Mouse (Mus musculus) heart, postnatal 0 days (tissue): ENCODE measurements at regions not wholly inside any gene's neighbourhood (a gene's known extent, or its start where the extent isn't known, plus 50 kb on each side); places are given as distances from the start of the nearest gene placed in this dataset.

Source experiments
- ATAC-seq: fragments of 200-750 bp; cut with Nextera tagmentation; 2 replicates; pipeline ENCODE4 v1.8.0; 2017; ENCODE audit warnings: low read depth, moderate number of reproducible peaks, moderate library complexity; ENCODE audit not compliant: insufficient read depth
- DNase-seq: peaks from one replicate; pipeline ENCODE4 v3.0.0-alpha.2; 2016; ENCODE audit warnings: low spot score
- H3K27ac ChIP-seq: fragments of 300-500 bp; sonication (generic); 2 replicates; pipeline ENCODE4 v1.5.1; 2014; ENCODE audit warnings: low read depth, mild to moderate bottlenecking
- H3K27me3 ChIP-seq: fragments of 300-500 bp; sonication (generic); 2 replicates; pipeline ENCODE4 v1.6.1; 2014; ENCODE audit warnings: low read length, mixed read lengths; ENCODE audit not compliant: control insufficient read depth, insufficient read depth
- H3K36me3 ChIP-seq: fragments of 300-500 bp; sonication (generic); replicated peaks from 2 replicates; pipeline ENCODE4 v1.6.1; 2014; ENCODE audit warnings: low read length, mixed read lengths; ENCODE audit not compliant: control insufficient read depth, insufficient read depth
- H3K4me1 ChIP-seq: fragments of 300-500 bp; sonication (generic); 2 replicates; pipeline ENCODE4 v1.6.1; 2014; ENCODE audit warnings: antibody characterized with exemption; ENCODE audit not compliant: control insufficient read depth, insufficient read depth
- H3K4me2 ChIP-seq: fragments of 300-500 bp; sonication (generic); 2 replicates; pipeline ENCODE4 v1.6.1; 2014; ENCODE audit warnings: low read depth, mild to moderate bottlenecking, low read length, moderate library complexity
- H3K4me3 ChIP-seq: fragments of 300-500 bp; sonication (generic); 2 replicates; pipeline ENCODE4 v1.5.1; 2014; ENCODE audit warnings: low read depth, low read length
- H3K9ac ChIP-seq: fragments of 300-500 bp; sonication (generic); replicated peaks from 2 replicates; pipeline ENCODE4 v1.6.1; 2014; ENCODE audit warnings: low read depth, low read length, mixed read lengths
- H3K9me3 ChIP-seq: fragments of 300-500 bp; sonication (generic); replicated peaks from 2 replicates; pipeline ENCODE4 v1.6.1; 2016; ENCODE audit warnings: low read length; ENCODE audit not compliant: control insufficient read depth
- CTCF ChIP-seq: IDR thresholded peaks from 2 replicates; pipeline ENCODE4 v1.5.1; 2016; ENCODE audit warnings: antibody characterized with exemption, control low read depth, low read depth
- EP300 ChIP-seq: IDR thresholded peaks from 2 replicates; pipeline ENCODE4 v1.6.1; 2016; ENCODE audit warnings: antibody characterized with exemption, low read depth
- WGBS: fragments of 180-500 bp; shearing (Covaris S2); extraction: QIAGEN DNeasy Blood & Tissue Kit; methylation state at CpG from one replicate; pipeline ENCODE4 v1.1.7; 2014; 5-methylcytosine and 5-hydroxymethylcytosine counted together

DNA sequence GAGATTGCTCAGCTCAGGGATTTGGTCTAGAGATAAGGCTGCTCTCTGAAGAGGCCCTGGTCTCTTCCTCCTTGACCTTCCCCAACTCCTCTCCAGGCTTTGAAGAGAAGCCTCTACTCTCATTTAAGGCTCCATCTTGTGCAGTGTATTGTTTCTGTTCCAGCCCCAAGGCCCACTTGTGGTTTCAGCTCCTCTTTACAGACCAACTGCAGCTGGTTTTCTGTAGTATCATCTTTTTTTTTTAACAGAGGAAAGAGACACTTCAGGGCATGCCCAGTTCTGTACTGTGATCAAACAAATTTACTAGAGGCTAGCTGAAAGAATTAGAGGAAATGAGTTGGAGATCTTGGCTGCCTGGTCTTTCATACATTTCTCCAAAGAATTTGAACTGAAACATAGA is 145.4 kb upstream of the Dcn start:
- TF ChIP-seq CTCF: no peak
- TF ChIP-seq EP300: no peak
- DNase-seq (no peak), ATAC-seq (no peak)
- no peak overlapping the region for H3K4me3 ChIP-seq
- H3K27ac ChIP-seq: no peak overlapping the region
- H3K9ac ChIP-seq: no peak overlapping the region
- no peaks in the 10 kb centered on the region for H3K27me3 ChIP-seq
- no peaks in the 10 kb centered on the region for H3K36me3 ChIP-seq
- H3K9me3 ChIP-seq: no peaks in the 10 kb centered on the region
- H3K4me2 ChIP-seq: no peak overlapping the region
- H3K4me1 ChIP-seq: peaks cover 4% of the 10 kb centered on the region; the same call in 1 of the 2 replicates

DNA sequence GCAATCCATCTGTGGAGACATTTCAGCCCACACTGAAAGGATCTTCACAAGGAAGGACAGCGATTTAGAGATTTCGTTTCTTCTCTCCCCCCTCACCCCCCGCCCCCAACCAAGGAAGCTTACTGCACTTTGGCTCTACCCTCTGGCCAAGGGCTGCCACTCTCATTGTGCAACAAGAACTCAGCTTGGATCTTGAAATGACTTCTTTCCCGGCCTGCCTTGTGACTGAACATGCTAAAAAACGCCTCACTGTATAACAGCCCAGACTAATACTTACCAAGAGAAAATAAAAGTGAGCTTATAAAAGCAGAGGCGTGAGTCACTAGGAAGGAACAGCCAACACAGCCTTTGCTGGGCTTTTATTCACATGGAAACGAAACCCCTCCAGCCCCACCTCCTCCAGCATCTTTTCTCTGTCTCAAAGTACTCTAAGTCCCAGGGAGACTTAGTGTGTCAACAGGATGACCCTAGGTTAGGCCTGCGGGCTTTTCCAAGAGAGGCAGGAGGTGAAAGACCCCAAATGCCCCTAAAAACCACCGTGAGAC is 144.7 kb upstream of the Dcn start:
- no peak overlapping the region for H3K9ac ChIP-seq
- DNase-seq (no peak), ATAC-seq (no peak)
- no peaks in the 10 kb centered on the region for H3K36me3 ChIP-seq
- no peak overlapping the region for H3K4me3 ChIP-seq
- no peak overlapping the region for H3K4me2 ChIP-seq
- H3K27me3 ChIP-seq: no peaks in the 10 kb centered on the region
- WGBS: 77% methylated on average over 9 of the region's 9 CpGs
- no peak overlapping the region for H3K27ac ChIP-seq
- TF ChIP-seq EP300 (no peak), CTCF (no peak)
- H3K4me1 ChIP-seq: peaks cover 4% of the 10 kb centered on the region; the same call in 1 of the 2 replicates
- H3K9me3 ChIP-seq: no peaks in the 10 kb centered on the region

GRCm38 (mm10) chr10:97338033-97338692 is 141.2 kb upstream of the Dcn start:
- DNase-seq (no peak), ATAC-seq (no peak)
- peaks cover 4% of the 10 kb centered on the region; the same call in 1 of the 2 replicates for H3K4me1 ChIP-seq
- no peak overlapping the region for H3K9ac ChIP-seq
- no peaks in the 10 kb centered on the region for H3K36me3 ChIP-seq
- TF ChIP-seq CTCF: no peak
- no peak for TF ChIP-seq EP300
- H3K27me3 ChIP-seq: no peaks in the 10 kb centered on the region
- no peak overlapping the region for H3K27ac ChIP-seq
- 76% methylated on average over 6 of the region's 6 CpGs for WGBS
- H3K4me2 ChIP-seq: no peak overlapping the region
- H3K9me3 ChIP-seq: no peaks in the 10 kb centered on the region
- H3K4me3 ChIP-seq: no peak overlapping the region

GRCm38 (mm10) chr10:97339866-97340706 is 139.3 kb upstream of the Dcn start:
- no peak overlapping the region for H3K4me2 ChIP-seq
- no peak overlapping the region for H3K27ac ChIP-seq
- no peaks in the 10 kb centered on the region for H3K9me3 ChIP-seq
- no peaks in the 10 kb centered on the region for H3K27me3 ChIP-seq
- H3K4me1 ChIP-seq: no peaks in the 10 kb centered on the region
- H3K4me3 ChIP-seq: no peak overlapping the region
- H3K36me3 ChIP-seq: no peaks in the 10 kb centered on the region
- TF ChIP-seq CTCF (peak; percentile 80), EP300 (no peak)
- WGBS: 35% methylated on average over 11 of the region's 11 CpGs
- no peak overlapping the region for H3K9ac ChIP-seq
- DNase-seq (peak; percentile 49), ATAC-seq (no peak)

DNA sequence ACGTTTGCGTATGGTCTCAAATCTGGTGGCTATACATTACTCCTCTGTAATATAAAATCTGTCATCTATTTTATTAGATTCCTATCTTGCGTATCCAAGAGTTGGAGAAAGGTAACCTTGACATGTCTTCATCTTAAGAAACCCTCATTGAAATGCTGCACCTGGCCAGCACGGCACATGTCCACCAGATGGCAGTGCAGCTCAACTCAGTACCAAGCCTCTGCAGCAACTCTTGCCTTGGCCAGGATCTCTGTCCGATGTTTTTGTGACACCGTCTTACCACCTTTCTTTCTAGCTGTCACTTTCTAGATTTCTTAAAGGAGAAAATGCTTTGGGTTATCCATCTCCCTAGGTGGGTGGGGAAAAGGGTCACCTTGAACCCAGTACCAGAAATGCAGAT is 134.1 kb upstream of the Dcn start:
- H3K4me1 ChIP-seq: no peaks in the 10 kb centered on the region
- H3K9me3 ChIP-seq: no peaks in the 10 kb centered on the region
- H3K4me3 ChIP-seq: no peak overlapping the region
- no peak overlapping the region for H3K9ac ChIP-seq
- 29% methylated on average over 6 of the region's 6 CpGs for WGBS
- ATAC-seq (no peak; the same call in 1 of the 2 replicates), DNase-seq (peak; percentile 64)
- H3K27ac ChIP-seq: no peak overlapping the region
- H3K27me3 ChIP-seq: no peaks in the 10 kb centered on the region
- H3K4me2 ChIP-seq: no peak overlapping the region
- TF ChIP-seq EP300 (no peak), CTCF (peak; percentile 94)
- H3K36me3 ChIP-seq: no peaks in the 10 kb centered on the region
